Mouse (Mus musculus) liver, embryonic 14.5 days (tissue): ENCODE measurements around the gene Krtap10-10. TPM values are rescaled to one million over a fixed set of nuclear protein-coding genes. Genes with fewer than 3 reads are reported as not detected.

Experiments
- ATAC-seq: fragments of 200-750 bp; cut with Nextera tagmentation; 2 replicates; pipeline ENCODE4 v1.8.0; 2017; ENCODE audit warnings: moderate number of reproducible peaks, mild to moderate bottlenecking, moderate library complexity; ENCODE audit not compliant: insufficient read depth
- DNase-seq, 3 experiments: peaks; one replicate each; pipeline ENCODE4 v3.0.0-alpha.2; 2012 to 2013; ENCODE audit warnings: low read depth in 3 of 3, low spot score in 3 of 3
- H3K27ac ChIP-seq: fragments of 300-500 bp; sonication (generic); 2 replicates; pipeline ENCODE4 v1.5.1; 2014; ENCODE audit warnings: moderate library complexity, mild to moderate bottlenecking, control low read depth, inconsistent platforms
- H3K27me3 ChIP-seq: fragments of 300-500 bp; sonication (generic); 2 replicates; pipeline ENCODE4 v1.6.1; 2014; ENCODE audit warnings: mild to moderate bottlenecking, low read length, moderate library complexity; ENCODE audit not compliant: control insufficient read depth, insufficient read depth
- H3K36me3 ChIP-seq: fragments of 300-500 bp; sonication (generic); replicated peaks from 2 replicates; pipeline ENCODE4 v1.6.1; 2014; ENCODE audit warnings: low read depth; ENCODE audit not compliant: control insufficient read depth, insufficient read depth
- H3K4me1 ChIP-seq, 2 experiments: fragments of 200-500 bp in 1 of 2; fragments of 300-500 bp in 1 of 2; sonication (generic) in 1 of 2; replicated peaks; 2 replicates each; pipeline ENCODE4 v1.6.1; 2012 to 2014; ENCODE audit warnings: antibody characterized with exemption in 1 of 2, inconsistent platforms in 1 of 2, low read length in 1 of 2; ENCODE audit not compliant: control insufficient read depth in 2 of 2, insufficient read depth in 2 of 2
- H3K4me2 ChIP-seq: fragments of 300-500 bp; sonication (generic); 2 replicates; pipeline ENCODE4 v1.6.1; 2014; ENCODE audit warnings: low read depth, mild to moderate bottlenecking, control low read depth, moderate library complexity
- H3K4me3 ChIP-seq, 2 experiments: fragments of 200-500 bp in 1 of 2; fragments of 300-500 bp in 1 of 2; sonication (generic) in 1 of 2; 2 replicates each; pipeline ENCODE4 v1.5.1; 2012 to 2014; ENCODE audit warnings: low read depth in 2 of 2, low read length in 2 of 2, mild to moderate bottlenecking in 2 of 2, control low read depth in 1 of 2, inconsistent platforms in 1 of 2, moderate library complexity in 1 of 2; ENCODE audit not compliant: insufficient read depth in 1 of 2
- H3K9ac ChIP-seq: fragments of 300-500 bp; sonication (generic); replicated peaks from 2 replicates; pipeline ENCODE4 v1.6.1; 2014; ENCODE audit warnings: mild to moderate bottlenecking, control low read depth, moderate library complexity
- H3K9me3 ChIP-seq: fragments of 300-500 bp; sonication (generic); 2 replicates; pipeline ENCODE4 v1.6.1; 2016; ENCODE audit warnings: low read length, mixed read lengths; ENCODE audit not compliant: control insufficient read depth
- CTCF ChIP-seq: IDR thresholded peaks from 2 replicates; pipeline ENCODE4 v1.5.1; 2016; ENCODE audit warnings: antibody characterized with exemption, low read depth, control low read depth
- EP300 ChIP-seq: IDR thresholded peaks from 2 replicates; pipeline ENCODE4 v1.6.1; 2016; ENCODE audit warnings: antibody characterized with exemption, low read depth
- WGBS: fragments of 180-500 bp; shearing (Covaris S2); extraction: QIAGEN DNeasy Blood & Tissue Kit; methylation state at CpG from one replicate; pipeline ENCODE4 v1.1.7; 2014; ENCODE audit not compliant: insufficient replicate concordance; 5-methylcytosine and 5-hydroxymethylcytosine counted together
- polyA plus RNA-seq, 2 experiments: library from polyadenylated mRNA; depleted of rRNA in 1 of 2; stranded (reverse) in 1 of 2; unstranded in 1 of 2; fragments of >200 nt; fragmentation: Nextera tagmentation in 1 of 2; extraction: Ambion mirVana in 1 of 2; gene quantifications; 2 replicates each; pipeline versions ENCODE4 v1.2.1 to v1.2.3; 2012 to 2014

Gene Krtap10-10
- polyA plus RNA-seq, 2 experiments, result not detected

GRCm38 (mm10) chr10:77864762-77865143, 29.0 kb downstream of the Krtap10-10 start:
- no peak for TF ChIP-seq EP300
- TF ChIP-seq CTCF, result no peak
- Histone ChIP-seq H3K9me3 (no peaks in the 10 kb centered on the region), H3K4me1 (no peaks in the 10 kb centered on the region), H3K4me3 (peak overlapping the region in 1 of 2 experiments; percentile 2; a peak in 1 of 4 replicates), H3K27ac (no peak overlapping the region), H3K9ac (no peak overlapping the region), H3K36me3 (no peaks in the 10 kb centered on the region), H3K4me2 (peak overlapping the region; percentile 32), H3K27me3 (no peaks in the 10 kb centered on the region)
- 27% methylated on average over 11 of the region's 11 CpGs for WGBS
- DNase-seq (no peak), ATAC-seq (no peak)

- no peaks in the 10 kb centered on the region for H3K36me3 ChIP-seq
- no peaks in the 10 kb centered on the region for H3K27me3 ChIP-seq
- no peak overlapping the region for H3K9ac ChIP-seq
- H3K9me3 ChIP-seq, result no peaks in the 10 kb centered on the region
- H3K4me3 ChIP-seq, result no peak overlapping the region
- no peak overlapping the region for H3K4me2 ChIP-seq
- whole genome bisulfite sequencing, result 0% methylated on average over 1 of the region's 1 CpGs
- H3K4me1 ChIP-seq, result no peaks in the 10 kb centered on the region
- H3K27ac ChIP-seq, result no peak overlapping the region
- TF ChIP-seq EP300 (no peak), CTCF (no peak)
- no peak for ATAC-seq
- DNase-seq, result no peak
Observed at GRCm38 (mm10) chr10:77867546-77867945, 31.8 kb downstream of the Krtap10-10 start.

GRCm38 (mm10) chr10:77869651-77870050, 33.9 kb downstream of the Krtap10-10 start:
- no peak for DNase-seq
- Histone ChIP-seq H3K4me3 (no peak overlapping the region), H3K4me1 (no peaks in the 10 kb centered on the region), H3K36me3 (no peaks in the 10 kb centered on the region), H3K4me2 (no peak overlapping the region), H3K27me3 (no peaks in the 10 kb centered on the region), H3K9me3 (no peaks in the 10 kb centered on the region), H3K9ac (no peak overlapping the region), H3K27ac (no peak overlapping the region)
- 63% methylated on average over 7 of the region's 7 CpGs for WGBS
- no peak for TF ChIP-seq CTCF
- TF ChIP-seq EP300, result no peak
- ATAC-seq, result no peak

- Histone ChIP-seq H3K27me3 (no peaks in the 10 kb centered on the region), H3K9ac (no peak overlapping the region), H3K4me2 (no peak overlapping the region), H3K4me3 (no peak overlapping the region), H3K27ac (no peak overlapping the region), H3K4me1 (no peaks in the 10 kb centered on the region), H3K36me3 (no peaks in the 10 kb centered on the region), H3K9me3 (no peaks in the 10 kb centered on the region)
- no peak for ATAC-seq
- TF ChIP-seq CTCF (peak; percentile 48; the same call in 1 of the 2 replicates), EP300 (no peak)
- WGBS, result 41% methylated on average over 6 of the region's 6 CpGs
- DNase-seq, result no peak
Observed at GRCm38 (mm10) chr10:77878985-77879384, 43.2 kb downstream of the Krtap10-10 start.

- Histone ChIP-seq H3K4me3 (no peak overlapping the region), H3K27ac (no peak overlapping the region), H3K27me3 (no peaks in the 10 kb centered on the region), H3K9me3 (no peaks in the 10 kb centered on the region), H3K36me3 (no peaks in the 10 kb centered on the region), H3K4me2 (no peak overlapping the region), H3K4me1 (no peaks in the 10 kb centered on the region), H3K9ac (no peak overlapping the region)
- TF ChIP-seq EP300, result no peak
- no peak for TF ChIP-seq CTCF
- DNase-seq, result no peak
- no peak for ATAC-seq
- WGBS, result 24% methylated on average over 3 of the region's 3 CpGs
Observed at GRCm38 (mm10) chr10:77880305-77880704, 44.6 kb downstream of the Krtap10-10 start.
